Mouse (Mus musculus) midbrain, embryonic 14.5 days (tissue): ENCODE measurements around the gene Asns. TPM values are rescaled to one million over a fixed set of nuclear protein-coding genes. Genes with fewer than 3 reads are reported as not detected.

Experiments used
- polyA plus RNA-seq: library from polyadenylated mRNA; unstranded; fragments of >200 nt; fragmentation: Nextera tagmentation; extraction: Ambion mirVana; gene quantifications from 2 replicates; pipeline ENCODE4 v1.2.1, GENCODE M21; 2014

Gene Asns
- polyA plus RNA-seq, 1 experiment from 2014 or later: 77.9 TPM

Other genes starting within 250 kb of the Asns start
- 94.9 and 114 TPM in 2 replicates for gene Tac1, start 138.4 kb downstream of the Asns start, polyA plus RNA-seq
- 3.5 and 4.3 TPM in 2 replicates for gene C1galt1, start 151.6 kb upstream of the Asns start, polyA plus RNA-seq